Mouse (Mus musculus): ENCODE measurements at regions not wholly inside any gene's neighbourhood (a gene's known extent, or its start where the extent isn't known, plus 50 kb on each side); places are given as distances from the start of the nearest gene placed in this dataset.

DNA sequence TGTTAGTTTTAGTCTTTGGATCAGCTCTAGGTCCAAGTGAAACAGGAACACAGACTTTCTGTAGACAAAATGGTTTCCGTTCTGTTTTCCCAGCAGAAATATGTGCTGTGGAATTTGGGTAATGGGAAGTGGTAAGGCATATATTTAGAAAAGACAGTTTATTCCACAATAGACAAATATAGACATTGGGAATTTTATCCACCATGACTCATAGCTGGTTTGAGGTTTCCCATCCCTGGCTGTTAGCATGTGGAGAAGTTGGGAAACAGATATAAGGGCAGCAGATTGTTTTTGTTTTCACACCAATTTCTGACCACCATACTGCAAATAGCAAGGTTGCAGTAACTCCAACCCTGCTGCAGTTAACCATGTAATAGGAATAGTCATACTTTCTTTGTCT, 385.0 kb upstream of the Adam34 start:
- TF ChIP-seq POLR2A (IDR thresholded peaks at IDR 0.05; ENCODE audit: extremely low read depth, insufficient read depth, low read length) (no peak), CTCF (IDR thresholded peaks at IDR 0.05; ENCODE audit: low read depth, low read length) (no peak)
- Histone ChIP-seq H3K4me1 (ENCODE audit: control insufficient read depth, insufficient read depth, low read length) (no peaks in the 10 kb centered on the region), H3K27me3 (ENCODE audit: control insufficient read depth, insufficient read depth, low read length) (no peaks in the 10 kb centered on the region), H3K9ac (ENCODE audit: low read depth, low read length) (no peak overlapping the region), H3K4me3 (ENCODE audit: insufficient read depth, low read depth, low read length) (no peak overlapping the region), H3K27ac (replicated peaks; ENCODE audit: insufficient read depth, low read depth, low read length) (no peak overlapping the region), H3K79me2 (ENCODE audit: control insufficient read depth, insufficient read depth, low read length) (no peaks in the 10 kb centered on the region), H3K36me3 (ENCODE audit: control insufficient read depth, insufficient read depth, low read length) (no peaks in the 10 kb centered on the region)
- WGBS: 80% methylated on average over 1 of the region's 1 CpGs
- no peak for DNase-seq (ENCODE audit: extremely low read depth, low read depth, low spot score)

DNA sequence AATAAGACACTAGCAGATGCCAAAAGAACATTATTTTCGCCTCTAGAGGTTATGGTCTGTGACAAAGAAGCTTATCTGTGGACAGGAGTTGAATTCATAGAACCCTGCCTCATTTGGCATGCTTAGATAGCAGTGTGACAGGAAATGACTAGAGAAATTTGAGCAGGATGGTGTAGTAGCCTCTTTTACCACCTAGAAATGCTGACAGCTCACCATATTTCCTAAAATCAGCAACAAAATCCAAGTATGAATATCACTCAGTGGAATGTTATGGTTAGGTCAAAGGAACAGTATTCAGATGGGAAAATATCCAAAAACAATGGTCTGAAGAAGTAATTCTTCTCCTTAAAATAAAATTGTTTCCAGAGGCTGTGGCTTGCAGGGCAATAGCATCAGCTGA, 383.6 kb upstream of the Adam34 start:
- no peaks in the 10 kb centered on the region for H3K4me1 ChIP-seq (ENCODE audit: control insufficient read depth, insufficient read depth, low read length)
- no peak overlapping the region for H3K9ac ChIP-seq (ENCODE audit: low read depth, low read length)
- H3K4me3 ChIP-seq (ENCODE audit: insufficient read depth, low read depth, low read length): no peak overlapping the region
- DNase-seq (ENCODE audit: extremely low read depth, low read depth, low spot score): no peak
- H3K79me2 ChIP-seq (ENCODE audit: control insufficient read depth, insufficient read depth, low read length): no peaks in the 10 kb centered on the region
- H3K27ac ChIP-seq (replicated peaks; ENCODE audit: insufficient read depth, low read depth, low read length): no peak overlapping the region
- no peaks in the 10 kb centered on the region for H3K36me3 ChIP-seq (ENCODE audit: control insufficient read depth, insufficient read depth, low read length)
- H3K27me3 ChIP-seq (ENCODE audit: control insufficient read depth, insufficient read depth, low read length): no peaks in the 10 kb centered on the region
- WGBS: 46% methylated on average over 1 of the region's 1 CpGs
- TF ChIP-seq CTCF (IDR thresholded peaks at IDR 0.05; ENCODE audit: low read depth, low read length) (no peak), POLR2A (IDR thresholded peaks at IDR 0.05; ENCODE audit: extremely low read depth, insufficient read depth, low read length) (no peak)

DNA sequence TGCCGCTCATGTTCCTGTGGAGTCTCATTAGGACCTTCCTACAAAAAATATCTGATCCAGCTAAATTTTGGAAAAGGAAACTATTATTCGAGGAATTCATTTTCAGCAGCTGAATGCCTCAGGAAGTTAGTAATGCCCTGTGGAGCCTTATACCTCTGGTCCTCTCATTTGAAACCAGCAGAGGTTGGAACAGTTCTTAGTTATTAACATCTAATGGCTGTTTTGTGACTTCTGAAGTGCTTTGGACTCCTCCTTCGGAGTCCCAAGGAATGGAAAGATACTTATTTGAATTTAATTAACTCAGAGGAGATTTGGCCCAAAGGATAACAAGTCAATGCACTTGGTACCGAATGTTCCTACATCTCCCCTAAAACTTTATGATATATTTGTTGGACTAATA, 372.2 kb upstream of the Adam34 start:
- TF ChIP-seq CTCF (IDR thresholded peaks at IDR 0.05; ENCODE audit: low read depth, low read length) (no peak), POLR2A (IDR thresholded peaks at IDR 0.05; ENCODE audit: extremely low read depth, insufficient read depth, low read length) (no peak)
- no peak for DNase-seq (ENCODE audit: extremely low read depth, low read depth, low spot score)
- no peak overlapping the region for H3K27ac ChIP-seq (replicated peaks; ENCODE audit: insufficient read depth, low read depth, low read length)
- no peaks in the 10 kb centered on the region for H3K27me3 ChIP-seq (ENCODE audit: control insufficient read depth, insufficient read depth, low read length)
- no peaks in the 10 kb centered on the region for H3K4me1 ChIP-seq (ENCODE audit: control insufficient read depth, insufficient read depth, low read length)
- H3K36me3 ChIP-seq (ENCODE audit: control insufficient read depth, insufficient read depth, low read length): no peaks in the 10 kb centered on the region
- H3K79me2 ChIP-seq (ENCODE audit: control insufficient read depth, insufficient read depth, low read length): no peaks in the 10 kb centered on the region
- no peak overlapping the region for H3K9ac ChIP-seq (ENCODE audit: low read depth, low read length)
- 78% methylated on average over 4 of the region's 4 CpGs for WGBS
- H3K4me3 ChIP-seq (ENCODE audit: insufficient read depth, low read depth, low read length): no peak overlapping the region

DNA sequence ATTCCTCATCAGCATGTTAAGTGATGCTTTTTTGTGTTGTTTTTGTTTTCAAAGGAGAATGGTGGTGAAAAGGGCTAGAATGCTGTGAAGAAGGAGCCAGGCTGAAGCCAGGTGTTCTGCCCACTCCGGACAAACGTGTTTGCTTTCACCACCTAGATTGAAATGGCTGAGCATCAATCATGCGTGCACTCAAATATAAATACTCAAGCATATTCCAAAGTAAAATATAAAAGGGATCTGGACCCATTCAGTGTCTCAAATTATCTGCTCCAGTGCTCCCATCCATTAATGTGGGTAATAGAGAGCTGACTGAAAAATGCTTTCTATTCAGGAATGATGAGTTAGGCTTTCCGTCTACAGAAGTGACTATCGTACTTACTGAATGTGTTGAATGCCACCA, 349.0 kb upstream of the Adam34 start:
- no peak for TF ChIP-seq CTCF (IDR thresholded peaks at IDR 0.05; ENCODE audit: low read depth, low read length)
- no peak for TF ChIP-seq POLR2A (IDR thresholded peaks at IDR 0.05; ENCODE audit: extremely low read depth, insufficient read depth, low read length)
- no peaks in the 10 kb centered on the region for H3K27me3 ChIP-seq (ENCODE audit: control insufficient read depth, insufficient read depth, low read length)
- no peak overlapping the region for H3K4me3 ChIP-seq (ENCODE audit: insufficient read depth, low read depth, low read length)
- no peak overlapping the region for H3K9ac ChIP-seq (ENCODE audit: low read depth, low read length)
- no peak for DNase-seq (ENCODE audit: extremely low read depth, low read depth, low spot score)
- no peaks in the 10 kb centered on the region for H3K36me3 ChIP-seq (ENCODE audit: control insufficient read depth, insufficient read depth, low read length)
- no peaks in the 10 kb centered on the region for H3K4me1 ChIP-seq (ENCODE audit: control insufficient read depth, insufficient read depth, low read length)
- no peak overlapping the region for H3K27ac ChIP-seq (replicated peaks; ENCODE audit: insufficient read depth, low read depth, low read length)
- WGBS: 87% methylated on average over 5 of the region's 5 CpGs
- no peaks in the 10 kb centered on the region for H3K79me2 ChIP-seq (ENCODE audit: control insufficient read depth, insufficient read depth, low read length)

DNA sequence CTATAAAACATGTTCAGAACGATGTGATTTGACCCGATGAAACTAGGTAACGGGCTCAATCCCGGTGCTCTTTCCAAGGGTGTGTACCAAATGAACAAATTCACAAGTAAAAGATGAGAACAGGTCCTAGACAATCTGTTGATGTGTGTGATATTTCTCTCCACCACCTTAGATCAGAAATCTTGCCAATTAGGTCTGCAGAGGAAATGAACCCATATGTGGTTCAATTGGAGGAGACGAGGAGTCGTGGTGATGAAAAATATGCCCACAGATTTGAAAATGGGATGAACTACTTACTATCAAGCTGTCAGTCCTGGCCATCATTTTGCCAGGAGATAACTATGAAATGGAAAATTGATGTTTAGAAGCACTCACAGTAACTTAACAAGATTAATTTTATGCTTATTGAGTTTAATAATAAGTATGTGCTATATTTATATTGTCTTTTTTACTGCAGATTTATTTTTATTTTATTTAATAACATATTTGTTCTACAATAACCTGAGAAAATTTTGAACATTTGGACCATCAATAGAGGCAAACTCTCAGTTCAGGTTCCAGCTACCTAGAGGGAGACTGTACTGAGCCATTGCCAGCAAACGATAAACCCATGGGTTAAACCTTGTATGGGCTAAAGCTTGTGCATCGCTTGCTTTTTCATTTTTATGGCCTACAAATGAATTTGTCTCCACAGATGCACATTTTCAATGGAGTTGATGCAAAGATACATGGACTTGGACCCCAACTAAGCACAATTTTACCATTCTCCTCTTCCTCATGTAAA, 332.9 kb upstream of the Adam34 start:
- Histone ChIP-seq H3K79me2 (ENCODE audit: control insufficient read depth, insufficient read depth, low read length) (no peaks in the 10 kb centered on the region), H3K27me3 (ENCODE audit: control insufficient read depth, insufficient read depth, low read length) (no peaks in the 10 kb centered on the region), H3K27ac (replicated peaks; ENCODE audit: insufficient read depth, low read depth, low read length) (no peak overlapping the region), H3K9ac (ENCODE audit: low read depth, low read length) (no peak overlapping the region), H3K36me3 (ENCODE audit: control insufficient read depth, insufficient read depth, low read length) (no peaks in the 10 kb centered on the region), H3K4me1 (ENCODE audit: control insufficient read depth, insufficient read depth, low read length) (no peaks in the 10 kb centered on the region), H3K4me3 (ENCODE audit: insufficient read depth, low read depth, low read length) (no peak overlapping the region)
- no peak for TF ChIP-seq POLR2A (IDR thresholded peaks at IDR 0.05; ENCODE audit: extremely low read depth, insufficient read depth, low read length)
- DNase-seq (ENCODE audit: extremely low read depth, low read depth, low spot score): no peak
- WGBS: 88% methylated on average over 8 of the region's 8 CpGs

DNA sequence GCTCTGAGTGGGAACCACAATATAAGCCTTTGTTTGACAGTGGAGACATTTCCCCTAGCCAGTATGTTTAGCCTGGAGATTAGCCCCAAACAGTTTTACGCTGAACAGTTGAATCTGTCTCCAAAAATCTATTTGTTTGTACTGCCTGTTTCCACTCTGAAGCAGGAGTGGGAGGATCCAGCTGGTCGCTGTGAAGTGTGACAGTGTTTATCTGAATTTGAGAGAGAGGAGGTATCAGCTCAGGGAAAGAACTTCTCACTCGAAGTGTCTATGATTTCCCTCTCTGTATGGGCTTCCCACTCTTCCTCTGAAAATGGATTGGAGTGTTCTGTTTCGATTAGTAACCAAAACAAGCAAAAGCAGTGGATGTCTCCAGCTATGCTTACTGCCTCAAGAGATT, 324.4 kb upstream of the Adam34 start:
- 34% methylated on average over 4 of the region's 4 CpGs for WGBS

More for the DNA sequence above, 324.4 kb upstream of the Adam34 start:
- DNase-seq (ENCODE audit: extremely low read depth, low read depth, low spot score): no peak
- no peak for TF ChIP-seq POLR2A (IDR thresholded peaks at IDR 0.05; ENCODE audit: extremely low read depth, insufficient read depth, low read length)
- no peak for TF ChIP-seq CTCF (IDR thresholded peaks at IDR 0.05; ENCODE audit: low read depth, low read length)
- Histone ChIP-seq H3K79me2 (ENCODE audit: control insufficient read depth, insufficient read depth, low read length) (no peaks in the 10 kb centered on the region), H3K36me3 (ENCODE audit: control insufficient read depth, insufficient read depth, low read length) (no peaks in the 10 kb centered on the region), H3K9ac (ENCODE audit: low read depth, low read length) (no peak overlapping the region), H3K4me3 (ENCODE audit: insufficient read depth, low read depth, low read length) (no peak overlapping the region), H3K4me1 (ENCODE audit: control insufficient read depth, insufficient read depth, low read length) (no peaks in the 10 kb centered on the region), H3K27me3 (ENCODE audit: control insufficient read depth, insufficient read depth, low read length) (no peaks in the 10 kb centered on the region), H3K27ac (replicated peaks; ENCODE audit: insufficient read depth, low read depth, low read length) (no peak overlapping the region)
